Mouse (Mus musculus) hindbrain, embryonic 10.5 days (tissue): ENCODE measurements at regions not wholly inside any gene's neighbourhood (a gene's known extent, or its start where the extent isn't known, plus 50 kb on each side); places are given as distances from the start of the nearest gene placed in this dataset.
A peak's percentile ranks its signal among the peaks of the same experiment; 100 is the strongest.
"Not testable (repeated sequence)": the region's sequence is repeated elsewhere in the genome, so short reads cannot be mapped to it uniquely, and the experiment has no call there.

ENCODE experiments used
- DNase-seq: peaks from one replicate; pipeline ENCODE4 v3.0.0-alpha.2; 2017; ENCODE audit warnings: low spot score
- H3K27ac ChIP-seq: fragments of 300-500 bp; sonication (generic); 2 replicates; pipeline ENCODE4 v1.5.1; 2016; ENCODE audit warnings: mild to moderate bottlenecking, moderate library complexity
- H3K27me3 ChIP-seq: fragments of 300-500 bp; sonication (generic); 2 replicates; pipeline ENCODE4 v1.6.1; 2016; ENCODE audit warnings: mild to moderate bottlenecking; ENCODE audit not compliant: poor library complexity, insufficient read depth, severe bottlenecking
- H3K36me3 ChIP-seq: fragments of 300-500 bp; sonication (generic); 2 replicates; pipeline ENCODE4 v1.6.1; 2016; ENCODE audit warnings: mild to moderate bottlenecking, moderate library complexity
- H3K4me1 ChIP-seq: fragments of 300-500 bp; sonication (generic); replicated peaks from 2 replicates; pipeline ENCODE4 v1.6.1; 2016; ENCODE audit warnings: mild to moderate bottlenecking
- H3K4me3 ChIP-seq: fragments of 300-500 bp; sonication (generic); 2 replicates; pipeline ENCODE4 v1.5.1; 2016; ENCODE audit warnings: mild to moderate bottlenecking, moderate library complexity
- H3K9me3 ChIP-seq: fragments of 300-500 bp; sonication (generic); 2 replicates; pipeline ENCODE4 v1.6.1; 2016; ENCODE audit warnings: mild to moderate bottlenecking, moderate library complexity
- WGBS: fragments of 180-500 bp; shearing (Covaris S2); methylation state at CpG from one replicate; pipeline ENCODE4 v1.1.7; 2016; 5-methylcytosine and 5-hydroxymethylcytosine counted together

DNA sequence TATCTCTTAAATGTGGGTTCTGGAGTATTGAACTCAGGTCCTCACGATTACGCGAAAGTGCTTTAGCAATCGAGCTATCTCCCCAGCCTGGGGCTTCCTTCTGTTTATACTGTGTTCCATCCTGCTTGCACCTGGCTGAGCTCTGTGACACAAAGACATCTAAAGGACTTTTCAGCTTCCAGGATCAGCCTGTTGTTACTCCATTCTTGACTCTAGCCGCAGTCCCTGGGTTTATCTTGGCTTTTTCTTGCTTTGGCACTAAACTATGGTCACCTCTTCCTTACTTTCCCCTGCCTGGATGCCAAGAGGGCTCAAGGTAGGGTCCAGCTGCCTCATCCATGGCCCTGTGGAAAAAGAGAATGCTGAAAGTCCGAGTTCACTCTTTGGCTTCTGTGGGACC, 261.9 kb downstream of the 1810013L24Rik start:
- H3K36me3 ChIP-seq: no peaks in the 10 kb centered on the region
- H3K27me3 ChIP-seq: no peaks in the 10 kb centered on the region
- WGBS: 75% methylated on average over 6 of the region's 6 CpGs
- H3K27ac ChIP-seq: peak overlapping the region; percentile 80
- H3K4me1 ChIP-seq: peaks cover 31% of the 10 kb centered on the region
- no peak overlapping the region for H3K4me3 ChIP-seq
- DNase-seq: no peak
- no peaks in the 10 kb centered on the region for H3K9me3 ChIP-seq

DNA sequence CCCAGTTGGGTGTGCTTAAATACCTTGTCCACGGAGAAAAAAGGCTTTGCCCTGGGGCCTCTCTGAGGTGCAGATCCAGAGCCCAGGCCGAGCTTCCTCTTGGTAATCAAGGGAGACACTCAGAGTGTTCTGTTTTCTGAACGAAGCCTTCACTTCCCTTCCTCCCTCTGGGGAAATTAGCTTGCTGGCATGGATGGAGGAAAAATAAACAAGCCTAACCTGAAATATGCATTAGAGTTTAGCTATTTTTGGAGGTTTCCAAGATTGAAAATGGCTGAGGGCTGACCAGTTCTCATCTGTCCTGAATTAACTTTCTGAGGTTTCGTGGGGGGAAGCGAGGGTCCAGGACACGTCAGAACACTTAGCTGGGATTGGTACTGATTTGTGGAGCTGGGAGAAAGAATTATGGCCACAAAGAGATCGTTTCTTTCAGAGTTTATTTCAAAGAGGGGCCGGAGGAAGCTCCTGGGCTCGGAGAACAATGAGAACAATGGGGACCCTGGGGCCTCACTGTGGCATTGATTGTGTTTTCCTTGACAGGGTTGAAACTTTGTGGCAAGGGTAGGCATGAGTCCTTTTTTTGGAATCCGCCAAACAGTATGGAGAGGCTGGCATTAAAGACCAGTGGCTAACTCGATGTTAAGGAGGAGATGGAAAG, 262.4 kb downstream of the 1810013L24Rik start:
- H3K4me1 ChIP-seq: peaks cover 28% of the 10 kb centered on the region
- H3K36me3 ChIP-seq: no peaks in the 10 kb centered on the region
- WGBS: 11% methylated on average over 11 of the region's 11 CpGs
- DNase-seq: peak; percentile 56
- H3K9me3 ChIP-seq: no peaks in the 10 kb centered on the region
- no peak overlapping the region for H3K4me3 ChIP-seq
- H3K27ac ChIP-seq: peak overlapping the region; percentile 80
- H3K27me3 ChIP-seq: no peaks in the 10 kb centered on the region

DNA sequence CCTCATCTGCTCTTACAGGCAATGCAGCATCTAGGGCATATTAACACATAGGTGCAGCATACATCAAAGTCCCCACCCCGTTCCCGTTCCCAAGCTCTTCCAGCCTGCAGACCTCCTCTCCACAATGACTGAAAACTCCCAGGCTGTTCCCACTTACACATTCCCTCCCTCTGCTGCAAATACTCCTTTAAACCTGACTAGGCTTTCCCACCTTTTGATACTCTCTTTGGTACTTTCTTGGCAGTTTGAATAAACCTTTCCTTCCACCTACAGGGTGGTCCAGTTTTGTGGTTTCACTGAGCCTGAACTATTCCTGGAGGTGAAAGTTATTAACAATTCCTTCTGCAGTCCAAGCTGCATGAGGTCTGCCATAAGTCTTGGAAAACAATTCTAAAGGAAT, 263.7 kb downstream of the 1810013L24Rik start:
- Histone ChIP-seq H3K4me1 (peaks cover 20% of the 10 kb centered on the region), H3K27me3 (no peaks in the 10 kb centered on the region), H3K36me3 (no peaks in the 10 kb centered on the region), H3K9me3 (no peaks in the 10 kb centered on the region), H3K4me3 (no peak overlapping the region), H3K27ac (peak overlapping the region; percentile 56)
- WGBS: 59% methylated on average over 2 of the region's 2 CpGs
- no peak for DNase-seq

DNA sequence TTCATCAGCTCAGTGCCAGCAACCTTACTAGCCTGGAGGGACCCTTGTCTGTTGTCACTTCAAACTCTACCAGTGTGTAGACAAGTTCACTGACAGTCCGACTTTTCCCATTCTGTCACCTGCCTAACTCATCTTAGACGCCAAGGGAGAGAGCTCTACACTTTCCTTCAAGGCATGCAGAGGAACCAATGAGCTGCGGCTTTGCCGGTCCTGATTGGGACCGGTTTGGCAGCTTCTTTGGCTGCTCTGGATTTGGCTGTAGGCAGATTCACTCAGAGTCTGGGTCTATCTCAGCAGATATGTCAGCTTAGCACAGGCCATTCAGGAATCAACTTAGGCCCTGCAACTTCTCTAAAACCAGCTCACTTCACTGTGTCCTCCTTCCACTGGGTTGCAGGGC, 264.3 kb downstream of the 1810013L24Rik start:
- Histone ChIP-seq H3K27ac (no peak overlapping the region), H3K27me3 (no peaks in the 10 kb centered on the region), H3K4me3 (no peak overlapping the region), H3K4me1 (peaks cover 20% of the 10 kb centered on the region), H3K36me3 (no peaks in the 10 kb centered on the region), H3K9me3 (no peaks in the 10 kb centered on the region)
- WGBS: 64% methylated on average over 5 of the region's 5 CpGs
- peak; percentile 12 for DNase-seq

DNA sequence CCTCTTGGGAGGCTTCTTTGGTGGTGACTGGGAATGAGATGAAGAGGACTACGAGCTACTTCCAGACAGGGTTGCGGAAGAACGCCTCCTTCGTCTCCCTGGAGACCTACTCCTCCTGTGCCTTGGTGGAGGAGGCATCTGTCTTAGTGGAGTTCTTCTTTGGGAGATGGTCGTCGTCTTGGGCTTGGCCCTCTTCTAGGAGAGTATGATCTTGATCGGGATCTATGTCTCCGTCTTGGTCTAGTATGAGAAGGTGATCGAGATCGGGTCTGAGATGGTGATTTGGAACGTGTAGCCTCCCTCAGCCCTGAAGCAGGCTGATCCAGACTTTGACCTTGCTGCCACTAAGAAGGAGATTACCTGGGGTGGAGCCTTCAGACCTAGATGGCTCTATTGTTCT, 276.3 kb downstream of the 1810013L24Rik start:
- H3K36me3 ChIP-seq: no peaks in the 10 kb centered on the region
- H3K4me3 ChIP-seq: no peak overlapping the region
- no peaks in the 10 kb centered on the region for H3K27me3 ChIP-seq
- no peak overlapping the region for H3K27ac ChIP-seq
- no peaks in the 10 kb centered on the region for H3K4me1 ChIP-seq
- WGBS: 94% methylated on average over 11 of the region's 11 CpGs
- no peak for DNase-seq
- 0 out of 2 replicates have a peak, but pooled peaks cover 8% of the 10 kb centered on the region for H3K9me3 ChIP-seq

DNA sequence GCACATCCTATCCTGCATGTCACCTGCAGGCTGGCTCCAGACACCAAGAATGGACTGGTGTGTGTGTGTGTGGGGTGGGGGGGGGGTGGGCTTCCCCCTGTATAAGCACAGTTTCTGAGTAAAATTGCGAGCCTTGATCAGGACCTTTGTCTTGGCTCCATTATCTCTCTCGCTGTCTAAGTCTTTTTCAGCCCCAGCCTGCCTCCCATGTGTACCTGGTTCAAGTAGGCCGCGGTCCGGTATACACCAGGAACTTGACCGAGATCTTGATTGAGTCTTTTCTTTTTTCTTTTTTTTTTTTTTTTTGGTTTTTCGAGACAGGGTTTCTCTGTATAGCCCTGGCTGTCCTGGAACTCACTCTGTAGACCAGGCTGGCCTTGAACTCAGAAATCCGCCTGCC, 276.8 kb downstream of the 1810013L24Rik start:
- not testable (repeated sequence) for H3K4me1 ChIP-seq, H3K36me3 ChIP-seq, H3K27me3 ChIP-seq, H3K4me3 ChIP-seq, H3K27ac ChIP-seq, DNase-seq, H3K9me3 ChIP-seq
- 93% methylated on average over 8 of the region's 8 CpGs for WGBS

DNA sequence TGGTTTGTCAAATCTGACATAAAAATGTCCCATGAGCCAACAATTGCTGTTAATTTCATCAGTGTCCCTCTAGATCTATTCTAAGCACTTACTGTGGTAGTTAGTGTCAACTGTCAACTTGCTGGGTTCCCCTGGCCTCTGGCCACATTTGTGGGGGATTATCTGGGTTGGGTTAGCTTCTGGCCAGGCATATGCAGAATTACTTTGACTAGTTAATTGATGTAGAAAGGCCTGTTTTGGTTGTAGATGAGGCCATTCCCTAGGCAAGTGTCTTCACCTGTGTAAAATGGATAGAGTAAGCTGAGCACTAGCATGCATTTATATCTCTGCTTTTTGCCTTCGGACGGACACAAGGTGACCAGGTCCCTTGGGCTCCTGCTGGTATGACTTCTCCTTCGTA, 283.9 kb downstream of the 1810013L24Rik start:
- Histone ChIP-seq H3K27ac (no peak overlapping the region), H3K27me3 (no peaks in the 10 kb centered on the region), H3K36me3 (no peaks in the 10 kb centered on the region), H3K4me1 (peaks cover 6% of the 10 kb centered on the region), H3K9me3 (no peaks in the 10 kb centered on the region), H3K4me3 (no peak overlapping the region)
- no peak for DNase-seq
- 92% methylated on average over 3 of the region's 3 CpGs for WGBS

DNA sequence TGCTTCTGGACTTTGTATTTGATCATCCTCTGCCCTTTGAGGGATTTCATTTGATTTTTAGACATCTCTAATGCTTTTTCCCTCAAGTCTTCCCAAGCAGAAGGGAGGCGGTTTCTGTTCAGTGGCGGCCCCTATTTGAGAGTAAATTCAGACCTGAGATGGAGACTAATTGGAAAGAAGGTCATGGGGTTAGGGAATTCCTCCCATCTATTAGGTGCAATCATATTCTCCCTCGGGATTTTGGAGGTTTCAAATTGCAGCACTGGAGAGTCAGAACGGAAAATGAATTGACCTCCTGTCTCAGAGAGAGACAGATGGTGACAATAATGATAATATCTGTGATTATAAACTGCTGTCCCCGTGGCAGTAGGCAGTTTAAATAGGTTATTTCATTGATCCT, 285.6 kb downstream of the 1810013L24Rik start:
- DNase-seq: peak; percentile 22
- WGBS: 47% methylated on average over 5 of the region's 5 CpGs
- Histone ChIP-seq H3K9me3 (no peaks in the 10 kb centered on the region), H3K36me3 (no peaks in the 10 kb centered on the region), H3K4me1 (peaks cover 6% of the 10 kb centered on the region), H3K27ac (no peak overlapping the region), H3K4me3 (no peak overlapping the region), H3K27me3 (no peaks in the 10 kb centered on the region)

DNA sequence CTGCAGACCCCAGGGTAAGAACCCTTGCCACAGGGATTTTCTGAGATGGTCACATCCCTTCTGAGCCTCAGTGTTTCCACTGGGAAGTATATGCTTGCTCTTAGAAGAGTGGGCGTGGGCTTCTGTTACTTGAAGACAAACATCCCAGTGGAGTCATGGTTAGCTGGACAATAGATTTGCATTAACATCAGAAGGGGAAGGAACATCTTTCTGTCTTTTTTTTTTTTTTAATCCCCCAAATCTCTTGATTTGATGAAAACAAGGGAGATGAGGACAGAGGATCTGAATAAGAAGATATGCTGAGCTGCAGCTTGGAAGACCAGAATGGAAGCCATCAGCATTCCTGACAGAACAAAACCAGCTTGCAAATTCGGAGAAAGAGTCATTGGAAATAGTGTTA, 291.7 kb downstream of the 1810013L24Rik start:
- WGBS: 84% methylated on average over 2 of the region's 2 CpGs
- no peaks in the 10 kb centered on the region for H3K27me3 ChIP-seq
- no peak for DNase-seq
- H3K4me3 ChIP-seq: no peak overlapping the region
- no peaks in the 10 kb centered on the region for H3K9me3 ChIP-seq
- H3K36me3 ChIP-seq: no peaks in the 10 kb centered on the region
- no peak overlapping the region for H3K27ac ChIP-seq
- peaks cover 6% of the 10 kb centered on the region for H3K4me1 ChIP-seq

DNA sequence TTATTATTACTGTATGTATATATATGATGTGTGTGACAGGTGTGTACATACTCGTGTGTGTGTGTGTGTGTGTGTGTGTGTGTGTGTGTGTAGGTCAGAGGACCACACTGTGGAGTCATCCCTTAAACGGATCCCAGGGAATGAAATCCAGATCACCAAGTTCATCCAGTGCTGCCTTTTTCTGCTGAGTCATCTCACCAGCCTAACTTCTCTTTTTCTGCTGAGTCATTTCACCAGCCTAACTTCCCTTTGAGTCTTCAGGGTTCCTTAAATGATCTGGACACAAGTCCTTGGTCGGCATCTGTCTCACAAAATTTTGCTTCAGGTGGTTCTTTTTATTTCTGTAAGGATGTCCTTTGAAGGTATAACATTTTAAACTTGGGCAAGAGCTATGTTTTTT, 302.2 kb downstream of the 1810013L24Rik start:
- 76% methylated on average over 3 of the region's 3 CpGs for WGBS
- Histone ChIP-seq H3K4me1 (no peaks in the 10 kb centered on the region), H3K36me3 (no peaks in the 10 kb centered on the region), H3K27ac (no peak overlapping the region), H3K27me3 (no peaks in the 10 kb centered on the region), H3K9me3 (no peaks in the 10 kb centered on the region), H3K4me3 (no peak overlapping the region)
- no peak for DNase-seq

DNA sequence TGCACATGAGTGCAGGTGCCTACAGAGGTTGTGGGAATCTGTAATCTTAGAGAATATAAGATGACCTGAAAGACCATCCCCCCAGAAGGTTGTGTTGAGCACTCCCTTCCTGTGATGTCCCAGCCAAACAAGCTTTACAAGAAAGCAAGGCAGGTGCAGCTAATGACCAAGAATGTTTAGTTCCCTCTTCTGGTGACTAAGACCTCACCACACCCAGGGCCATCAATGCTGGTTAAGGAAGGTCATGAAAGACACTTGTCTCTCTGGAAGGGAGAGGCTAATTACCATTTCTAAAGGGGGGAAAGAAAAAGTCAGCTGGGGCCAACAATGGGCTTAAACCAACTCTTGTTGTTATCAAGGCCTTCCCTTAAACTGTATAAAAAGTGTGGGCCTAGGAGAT, 302.9 kb downstream of the 1810013L24Rik start:
- no peaks in the 10 kb centered on the region for H3K4me1 ChIP-seq
- DNase-seq: no peak
- H3K27me3 ChIP-seq: no peaks in the 10 kb centered on the region
- no peak overlapping the region for H3K4me3 ChIP-seq
- no peaks in the 10 kb centered on the region for H3K9me3 ChIP-seq
- H3K27ac ChIP-seq: no peak overlapping the region
- no peaks in the 10 kb centered on the region for H3K36me3 ChIP-seq

DNA sequence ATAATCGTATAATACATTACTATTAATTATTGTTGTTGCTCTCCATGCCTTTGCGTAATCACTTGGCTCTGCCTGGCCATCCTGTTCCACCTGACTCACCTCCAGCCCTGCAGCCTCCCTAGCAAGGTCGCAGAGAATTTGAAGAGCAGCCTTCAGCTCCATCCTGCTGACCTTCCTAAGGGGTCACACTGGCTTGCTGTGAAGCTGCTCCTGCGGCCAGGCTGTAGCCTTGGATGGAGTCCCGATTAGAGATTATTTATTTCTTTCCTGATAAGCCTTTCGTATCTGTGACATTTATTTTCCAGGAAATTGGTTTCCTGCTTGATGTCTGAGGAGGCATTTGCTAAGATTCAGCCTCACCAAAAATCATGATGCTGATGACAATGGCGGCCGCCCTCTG, 305.5 kb downstream of the 1810013L24Rik start:
- H3K4me3 ChIP-seq: no peak overlapping the region
- 86% methylated on average over 8 of the region's 8 CpGs for WGBS

DNA sequence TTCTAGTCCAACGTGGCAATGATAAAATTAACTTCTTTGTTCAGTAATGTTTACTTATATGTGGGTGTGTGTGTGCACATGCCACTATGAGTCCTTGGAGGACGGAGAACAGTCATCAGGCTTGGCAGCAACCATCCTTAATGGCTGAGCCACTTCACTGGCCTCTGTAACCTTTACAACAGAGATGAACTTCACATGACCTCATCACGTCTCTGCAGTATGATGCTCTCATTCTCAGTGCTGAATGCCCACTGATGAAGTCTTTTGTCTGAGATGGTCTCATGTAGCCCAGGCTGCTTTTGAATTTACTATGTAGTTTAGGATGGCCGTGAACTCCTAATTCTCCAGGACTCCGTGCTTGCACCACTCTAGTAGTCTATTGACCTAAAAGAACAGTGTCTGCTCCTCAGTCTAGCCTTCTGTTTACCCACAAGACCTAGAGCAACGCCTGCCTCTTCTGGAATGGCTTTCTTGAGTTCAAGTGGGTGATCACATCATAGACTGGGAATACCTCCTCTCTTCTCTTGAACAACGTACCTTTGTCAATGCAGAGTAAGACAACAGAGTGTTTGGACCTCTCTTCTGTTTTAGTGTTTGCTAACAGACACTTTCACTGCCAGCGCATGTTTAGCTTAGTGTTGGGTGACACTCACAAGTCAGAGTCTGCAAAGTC, 308.8 kb downstream of the 1810013L24Rik start:
- Histone ChIP-seq H3K9me3 (no peaks in the 10 kb centered on the region), H3K4me3 (no peak overlapping the region), H3K27ac (no peak overlapping the region), H3K4me1 (no peaks in the 10 kb centered on the region), H3K27me3 (no peaks in the 10 kb centered on the region), H3K36me3 (no peaks in the 10 kb centered on the region)
- 81% methylated on average over 8 of the region's 8 CpGs for WGBS
- no peak for DNase-seq

More for the DNA sequence above, 305.5 kb downstream of the 1810013L24Rik start:
- Histone ChIP-seq H3K27me3 (no peaks in the 10 kb centered on the region), H3K36me3 (no peaks in the 10 kb centered on the region), H3K27ac (no peak overlapping the region), H3K4me1 (no peaks in the 10 kb centered on the region), H3K9me3 (no peaks in the 10 kb centered on the region)
- no peak for DNase-seq
